Mouse (Mus musculus) hindbrain, embryonic 11.5 days (tissue): ENCODE data around the gene Gm5475. TPM values are rescaled to one million over a fixed set of nuclear protein-coding genes. Genes with fewer than 3 reads are reported as not detected.
"Not testable (repeated sequence)": the region's sequence is repeated elsewhere in the genome, so short reads cannot be mapped to it uniquely, and the experiment has no call there.

Source experiments
- ATAC-seq: fragments of 200-750 bp; cut with Nextera tagmentation; 2 replicates; pipeline ENCODE4 v1.8.0; 2017; ENCODE audit warnings: mild to moderate bottlenecking, moderate TSS enrichment, moderate library complexity; ENCODE audit not compliant: low FRiP score
- DNase-seq: peaks from one replicate; pipeline ENCODE4 v3.0.0-alpha.2; 2015; ENCODE audit warnings: low spot score
- H3K27ac ChIP-seq: fragments of 300-500 bp; sonication (generic); 2 replicates; pipeline ENCODE4 v1.5.1; 2014; ENCODE audit warnings: mild to moderate bottlenecking, low read depth, low read length
- H3K27me3 ChIP-seq: fragments of 300-500 bp; sonication (generic); 2 replicates; pipeline ENCODE4 v1.6.1; 2014; ENCODE audit warnings: mild to moderate bottlenecking, low read length, moderate library complexity, mixed read lengths; ENCODE audit not compliant: control insufficient read depth, insufficient read depth
- H3K36me3 ChIP-seq: fragments of 300-500 bp; sonication (generic); 2 replicates; pipeline ENCODE4 v1.6.1; 2014; ENCODE audit warnings: mild to moderate bottlenecking, low read length, moderate library complexity, mixed read lengths; ENCODE audit not compliant: control insufficient read depth, insufficient read depth
- H3K4me1 ChIP-seq: fragments of 300-500 bp; sonication (generic); replicated peaks from 2 replicates; pipeline ENCODE4 v1.6.1; 2014; ENCODE audit warnings: low read length, mixed read lengths; ENCODE audit not compliant: control insufficient read depth, insufficient read depth
- H3K4me2 ChIP-seq: fragments of 300-500 bp; sonication (generic); replicated peaks from 2 replicates; pipeline ENCODE4 v1.6.1; 2014; ENCODE audit warnings: mild to moderate bottlenecking, low read depth, low read length
- H3K4me3 ChIP-seq: fragments of 300-500 bp; sonication (generic); 2 replicates; pipeline ENCODE4 v1.5.1; 2014; ENCODE audit warnings: low read depth, low read length
- H3K9ac ChIP-seq: fragments of 300-500 bp; sonication (generic); 2 replicates; pipeline ENCODE4 v1.6.1; 2014; ENCODE audit warnings: low read depth, low read length
- H3K9me3 ChIP-seq: fragments of 300-500 bp; sonication (generic); 2 replicates; pipeline ENCODE4 v1.6.1; 2016; ENCODE audit warnings: low read length; ENCODE audit not compliant: control insufficient read depth
- WGBS: fragments of 180-500 bp; shearing (Covaris S2); extraction: QIAGEN DNeasy Blood & Tissue Kit; methylation state at CpG from one replicate; pipeline ENCODE4 v1.1.7; 2014; 5-methylcytosine and 5-hydroxymethylcytosine counted together
- polyA plus RNA-seq: library from polyadenylated mRNA; unstranded; fragments of >200 nt; fragmentation: Nextera tagmentation; extraction: Ambion mirVana; gene quantifications from 2 replicates; pipeline ENCODE4 v1.2.1, GENCODE M21; 2014

The Gm5475 gene
- polyA plus RNA-seq, result not detected in 2 replicates

GRCm38 (mm10) chr15:100421758-100422197 lies at the start of gene Gm5475:
Gm5475 (plus strand) TSS chr15:100422147.
- Histone ChIP-seq H3K4me2 (peak within 1 kb of the TSS; percentile 87), H3K9ac (peak within 1 kb of the TSS; percentile 92), H3K4me3 (peak within 1 kb of the TSS; percentile 98), H3K27me3 (peaks cover 14% of the 10 kb centered on the region)
- WGBS, result 45% methylated on average over 3 of the region's 3 CpGs
- not testable (repeated sequence) for ATAC-seq, H3K4me1 ChIP-seq, H3K27ac ChIP-seq, H3K9me3 ChIP-seq, DNase-seq, H3K36me3 ChIP-seq

DNA sequence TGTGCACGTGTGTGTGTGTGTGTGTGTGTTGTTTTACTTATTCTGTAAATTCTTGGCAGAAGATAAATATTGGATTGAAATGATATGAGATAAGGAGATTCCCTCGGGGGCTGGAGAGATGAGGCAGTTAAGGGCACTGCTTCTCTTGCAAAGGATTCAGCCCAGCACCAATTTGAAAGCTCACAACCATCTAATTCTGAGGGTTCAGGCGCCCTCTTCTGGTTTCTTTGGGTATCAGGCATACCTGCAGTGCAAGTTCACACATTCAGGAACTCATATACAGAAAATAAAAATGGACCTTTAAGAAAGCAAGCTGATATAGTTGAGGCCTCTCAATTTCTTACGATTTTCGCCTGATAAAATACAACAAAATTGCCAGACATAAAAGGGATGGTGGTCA lies 46.9 kb upstream of the Gm5475 start:
- WGBS, result 35% methylated on average over 5 of the region's 5 CpGs
- Histone ChIP-seq H3K9ac (no peak overlapping the region), H3K36me3 (no peaks in the 10 kb centered on the region), H3K27me3 (no peaks in the 10 kb centered on the region), H3K4me2 (no peak overlapping the region), H3K27ac (no peak overlapping the region), H3K4me3 (no peak overlapping the region), H3K9me3 (no peaks in the 10 kb centered on the region), H3K4me1 (no peaks in the 10 kb centered on the region)
- ATAC-seq (no peak), DNase-seq (peak; percentile 72)

GRCm38 (mm10) chr15:100377847-100378505 lies 44.0 kb upstream of the Gm5475 start:
- not testable (repeated sequence) for H3K4me2 ChIP-seq, DNase-seq, H3K4me3 ChIP-seq, H3K9me3 ChIP-seq, H3K36me3 ChIP-seq, H3K27me3 ChIP-seq, H3K27ac ChIP-seq, ATAC-seq, H3K4me1 ChIP-seq, H3K9ac ChIP-seq
- WGBS, result 47% methylated on average over 2 of the region's 9 CpGs

GRCm38 (mm10) chr15:100379658-100380057 lies 42.3 kb upstream of the Gm5475 start:
- no peak overlapping the region for H3K4me2 ChIP-seq
- no peaks in the 10 kb centered on the region for H3K9me3 ChIP-seq
- H3K9ac ChIP-seq, result no peak overlapping the region
- no peak for ATAC-seq
- H3K4me1 ChIP-seq, result no peaks in the 10 kb centered on the region
- no peaks in the 10 kb centered on the region for H3K27me3 ChIP-seq
- no peak for DNase-seq
- no peak overlapping the region for H3K4me3 ChIP-seq
- no peaks in the 10 kb centered on the region for H3K36me3 ChIP-seq
- no peak overlapping the region for H3K27ac ChIP-seq
- 89% methylated on average over 8 of the region's 8 CpGs for WGBS

GRCm38 (mm10) chr15:100380104-100380503 lies 41.8 kb upstream of the Gm5475 start:
- WGBS, result 76% methylated on average over 2 of the region's 2 CpGs
- Histone ChIP-seq H3K4me1 (no peaks in the 10 kb centered on the region), H3K4me3 (no peak overlapping the region), H3K36me3 (no peaks in the 10 kb centered on the region), H3K27ac (no peak overlapping the region), H3K9ac (no peak overlapping the region), H3K27me3 (no peaks in the 10 kb centered on the region), H3K4me2 (no peak overlapping the region), H3K9me3 (no peaks in the 10 kb centered on the region)
- ATAC-seq (no peak), DNase-seq (no peak)

DNA sequence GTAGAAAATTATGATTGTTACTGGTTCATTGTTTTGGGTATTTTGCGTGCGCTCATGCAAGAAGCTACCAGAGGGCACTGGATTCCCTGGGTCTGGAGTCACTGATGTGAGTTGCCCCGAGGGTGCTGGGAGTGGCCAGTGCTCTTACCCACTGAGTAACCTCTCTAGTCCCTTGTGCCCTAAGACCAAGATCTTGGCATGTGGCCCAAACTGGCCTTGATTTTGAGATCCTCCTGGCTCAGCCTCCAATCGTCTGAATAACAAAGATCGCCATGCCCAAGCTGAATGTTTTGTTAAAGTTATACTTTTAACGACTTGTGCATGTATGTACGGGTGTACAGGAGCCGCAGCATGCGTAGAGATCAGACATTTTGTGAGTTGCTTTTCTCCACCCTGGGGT lies 36.2 kb upstream of the Gm5475 start:
- ATAC-seq, result no peak
- H3K9ac ChIP-seq, result no peak overlapping the region
- no peaks in the 10 kb centered on the region for H3K9me3 ChIP-seq
- no peaks in the 10 kb centered on the region for H3K36me3 ChIP-seq
- H3K4me2 ChIP-seq, result no peak overlapping the region
- H3K4me3 ChIP-seq, result no peak overlapping the region
- no peak overlapping the region for H3K27ac ChIP-seq
- no peak for DNase-seq
- no peaks in the 10 kb centered on the region for H3K4me1 ChIP-seq
- WGBS, result 91% methylated on average over 9 of the region's 9 CpGs
- H3K27me3 ChIP-seq, result no peaks in the 10 kb centered on the region

GRCm38 (mm10) chr15:100387544-100388223 lies 34.3 kb upstream of the Gm5475 start:
- H3K4me1 ChIP-seq, result no peaks in the 10 kb centered on the region
- WGBS, result 95% methylated on average over 17 of the region's 17 CpGs
- H3K27me3 ChIP-seq, result no peaks in the 10 kb centered on the region
- no peak overlapping the region for H3K27ac ChIP-seq
- H3K4me2 ChIP-seq, result no peak overlapping the region
- no peaks in the 10 kb centered on the region for H3K9me3 ChIP-seq
- H3K4me3 ChIP-seq, result no peak overlapping the region
- no peak for ATAC-seq
- no peaks in the 10 kb centered on the region for H3K36me3 ChIP-seq
- DNase-seq, result no peak
- no peak overlapping the region for H3K9ac ChIP-seq

DNA sequence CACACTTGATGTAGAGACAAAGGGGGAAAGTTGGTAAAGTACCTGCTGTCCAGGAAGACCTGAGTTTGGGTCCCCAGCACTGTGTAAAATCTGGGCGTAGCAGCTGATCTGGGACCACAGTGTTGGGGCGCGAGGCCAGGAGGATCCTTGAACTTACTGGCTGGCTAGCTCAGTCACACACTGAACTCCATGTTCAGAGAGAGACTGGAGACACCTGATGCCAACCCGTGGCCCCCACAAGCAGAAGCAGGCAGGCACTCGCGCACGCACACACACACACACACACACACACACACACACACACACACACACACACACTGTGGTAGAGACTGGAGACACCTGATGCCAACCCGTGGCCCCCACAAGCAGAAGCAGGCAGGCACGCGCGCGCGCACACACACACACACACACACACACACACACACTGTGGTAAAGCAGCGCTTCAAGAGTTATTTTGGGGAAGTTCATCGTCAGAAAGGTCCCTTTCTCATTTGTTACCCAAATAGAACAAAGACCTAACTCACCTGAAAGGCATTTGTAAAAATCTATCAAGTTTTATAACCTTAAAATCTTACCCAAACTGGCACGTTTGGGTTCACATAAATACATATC lies 33.6 kb upstream of the Gm5475 start:
- Histone ChIP-seq H3K27ac (no peak overlapping the region), H3K9ac (no peak overlapping the region), H3K4me2 (no peak overlapping the region), H3K4me3 (no peak overlapping the region), H3K4me1 (no peaks in the 10 kb centered on the region), H3K9me3 (no peaks in the 10 kb centered on the region), H3K27me3 (no peaks in the 10 kb centered on the region), H3K36me3 (no peaks in the 10 kb centered on the region)
- no peak for DNase-seq
- ATAC-seq, result no peak
- 90% methylated on average over 16 of the region's 16 CpGs for WGBS
